Mouse (Mus musculus) yolk sac, embryonic 10.5 days (tissue): ENCODE measurements around the gene Lgals2.

Experiments
- DNase-seq: peaks from one replicate; pipeline ENCODE4 v3.0.0-alpha.2; 2017; ENCODE audit warnings: low spot score

Gene Lgals2

DNA sequence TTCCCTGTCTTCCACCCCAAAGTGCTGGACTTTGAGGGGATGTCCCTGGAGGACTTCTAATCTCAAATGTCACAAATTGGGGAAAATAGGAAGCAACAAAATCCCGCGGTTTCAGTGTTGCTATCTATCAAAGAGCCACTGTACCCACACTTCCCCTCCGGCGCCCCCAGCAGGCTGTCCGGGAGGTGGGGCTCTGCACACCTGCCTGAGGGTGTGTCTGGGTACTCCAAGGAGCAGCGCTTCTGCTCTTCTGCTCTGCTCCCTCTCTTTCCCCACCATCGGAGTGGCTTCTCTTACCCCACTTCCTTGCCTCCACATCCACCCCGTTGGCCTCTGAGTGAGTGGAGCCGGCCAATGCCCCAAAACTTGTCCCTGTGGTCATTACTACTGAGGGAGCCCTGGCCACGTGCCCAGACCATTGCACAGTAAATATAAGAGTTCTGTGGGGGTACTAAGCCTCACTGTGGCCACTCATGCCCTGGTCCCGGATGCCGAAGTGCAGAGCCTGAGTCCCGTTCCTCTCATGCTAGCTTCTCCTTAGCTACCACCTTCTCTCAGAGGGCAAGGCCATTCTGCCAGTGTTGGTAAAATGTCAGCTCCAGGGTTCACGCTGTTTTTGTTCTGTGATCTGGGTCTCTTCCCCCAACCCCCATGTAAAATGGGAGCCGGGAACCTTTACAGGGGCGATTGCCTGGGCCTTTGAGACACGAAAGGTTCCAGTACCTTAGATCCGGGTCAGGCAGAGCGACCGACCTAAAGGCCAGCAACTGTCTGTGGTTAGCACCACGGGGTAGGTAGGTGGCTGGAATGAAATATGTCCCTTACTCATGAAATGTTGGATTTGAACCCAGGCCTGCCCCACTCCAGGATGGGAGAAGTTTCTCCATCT, 11.5 kb downstream of the Lgals2 start:
- DNase-seq: no peak

- peak; percentile 77 for DNase-seq
Observed at GRCm38 (mm10) chr15:78842371-78843163, 12.8 kb downstream of the Lgals2 start, which contains the start of gene Cdc42ep1. Gene Cdc42ep1, plus strand, starts transcription at chr15:78842624.

- no peak for DNase-seq
Observed at GRCm38 (mm10) chr15:78841161-78841790, 14.1 kb downstream of the Lgals2 start.

GRCm38 (mm10) chr15:78840751-78841150, 14.6 kb downstream of the Lgals2 start:
- DNase-seq: no peak

DNA sequence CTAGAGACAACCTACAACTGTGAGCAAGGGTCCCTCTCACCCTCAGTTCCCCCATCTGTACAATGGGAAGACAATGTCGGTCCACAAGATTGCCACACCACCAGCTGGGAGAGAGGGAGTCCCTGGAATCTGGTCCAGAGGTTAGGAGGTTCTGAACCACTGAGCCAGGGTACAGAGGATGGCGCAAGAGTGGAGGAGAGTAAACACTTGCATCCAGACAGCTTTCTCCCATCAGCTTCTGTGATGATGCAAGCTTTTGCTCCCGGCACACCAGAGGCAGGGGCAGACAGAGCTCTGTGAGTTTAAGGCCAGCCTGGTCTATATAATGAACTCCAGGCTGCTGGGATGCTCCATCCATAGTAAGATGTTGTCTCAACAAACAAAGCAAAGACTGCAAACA, 15.1 kb downstream of the Lgals2 start:
- peak; percentile 87 for DNase-seq

- no peak for DNase-seq
Observed at GRCm38 (mm10) chr15:78839744-78840143, 15.6 kb downstream of the Lgals2 start.

- peak; percentile 70 for DNase-seq
Observed at GRCm38 (mm10) chr15:78836086-78836621, 19.2 kb downstream of the Lgals2 start.

DNA sequence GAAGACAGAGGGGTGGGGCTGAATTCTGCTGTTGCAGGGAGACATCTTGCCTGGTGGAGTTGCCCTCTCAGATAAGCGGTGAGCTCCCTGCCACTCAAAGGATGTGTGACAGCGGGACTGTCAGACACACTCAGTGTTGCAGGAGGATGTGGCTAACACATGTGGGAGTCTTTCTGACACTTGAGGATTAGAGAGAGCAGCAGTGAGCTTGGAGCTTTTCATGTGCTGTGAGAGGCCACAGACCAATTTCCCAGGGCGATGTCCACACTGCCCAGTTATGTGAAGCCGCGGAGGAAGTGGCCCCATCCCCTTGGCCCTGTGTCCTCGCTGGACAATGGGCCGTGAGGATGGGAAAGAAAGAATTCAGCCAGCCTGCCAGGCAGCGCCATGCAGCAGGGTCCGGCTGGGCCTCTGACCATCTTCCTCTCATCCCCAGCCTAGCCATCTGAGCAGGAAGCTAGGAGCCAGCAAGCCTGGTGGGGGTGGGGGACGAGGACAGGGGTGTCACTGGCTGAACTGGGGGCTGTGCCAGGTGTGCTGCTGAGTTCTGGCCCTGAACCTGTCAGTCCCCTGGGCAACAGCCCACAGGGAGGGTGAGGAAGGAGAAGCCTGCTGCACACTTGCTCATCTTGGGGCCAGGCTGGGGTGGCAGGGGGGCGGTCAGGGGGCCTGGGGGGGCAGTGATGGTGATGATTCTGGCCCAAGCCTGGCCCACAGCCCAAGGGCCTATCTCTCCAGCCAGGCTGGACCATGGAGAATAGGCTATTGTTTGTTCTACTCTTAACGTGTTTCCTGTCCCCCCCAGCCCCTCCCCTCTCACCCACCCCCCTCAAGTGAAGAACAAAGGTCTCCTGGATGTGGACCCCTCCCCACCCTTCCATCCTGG, 19.9 kb downstream of the Lgals2 start:
- no peak for DNase-seq

GRCm38 (mm10) chr15:78834233-78835005, 20.9 kb downstream of the Lgals2 start:
- DNase-seq: peak; percentile 75

GRCm38 (mm10) chr15:78833582-78833981, 21.7 kb downstream of the Lgals2 start:
- no peak for DNase-seq

GRCm38 (mm10) chr15:78832701-78833123, 22.6 kb downstream of the Lgals2 start:
- no peak for DNase-seq

GRCm38 (mm10) chr15:78831720-78832657, 23.3 kb downstream of the Lgals2 start:
- DNase-seq: peak; percentile 93

DNA sequence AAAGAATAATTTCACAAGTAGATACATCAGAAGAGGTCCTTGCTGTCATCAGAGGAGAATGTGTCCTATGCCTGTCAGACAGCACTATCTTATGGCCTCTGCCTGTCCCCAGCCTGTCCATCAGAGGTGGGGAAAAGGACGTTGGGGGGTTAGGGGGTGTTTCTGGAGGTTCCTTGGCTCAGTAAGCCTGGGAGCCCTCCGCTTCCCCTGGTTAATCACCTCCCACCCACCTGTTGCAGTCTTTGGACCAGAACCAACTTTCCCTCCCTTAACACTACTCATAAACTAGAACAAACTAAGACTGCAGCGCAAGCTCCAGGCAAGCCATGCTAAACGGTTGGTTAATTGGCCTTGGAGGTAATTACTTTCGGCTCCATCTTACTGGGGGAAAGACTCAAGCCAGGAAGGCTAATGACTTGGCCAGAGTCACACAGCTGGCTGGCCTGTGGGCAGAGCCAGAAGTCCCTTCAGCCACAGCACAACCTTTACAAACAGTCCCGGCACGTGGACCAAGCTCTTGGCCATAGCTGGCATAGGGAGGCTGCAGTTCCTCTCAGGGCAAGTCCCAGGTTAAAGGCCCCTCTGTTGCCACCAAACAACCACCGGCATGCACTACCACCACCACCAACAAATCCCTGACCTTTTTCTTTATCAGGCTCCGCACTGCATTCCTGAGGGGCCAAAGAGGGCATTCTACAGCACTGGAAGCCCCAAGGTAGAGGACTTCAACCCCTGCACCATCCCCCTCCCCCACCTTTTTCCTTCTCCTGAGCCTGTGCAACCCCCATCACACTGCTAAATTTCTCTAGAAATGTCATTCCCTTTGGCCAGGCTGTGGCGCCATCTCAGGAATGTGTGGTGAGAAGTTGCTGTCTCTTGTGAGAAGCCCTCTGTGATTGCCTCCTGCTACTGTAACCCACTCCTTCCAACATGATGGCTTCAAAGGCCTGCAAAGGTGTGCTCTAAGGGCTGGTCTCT, 24.3 kb downstream of the Lgals2 start:
- DNase-seq: peak; percentile 91

DNA sequence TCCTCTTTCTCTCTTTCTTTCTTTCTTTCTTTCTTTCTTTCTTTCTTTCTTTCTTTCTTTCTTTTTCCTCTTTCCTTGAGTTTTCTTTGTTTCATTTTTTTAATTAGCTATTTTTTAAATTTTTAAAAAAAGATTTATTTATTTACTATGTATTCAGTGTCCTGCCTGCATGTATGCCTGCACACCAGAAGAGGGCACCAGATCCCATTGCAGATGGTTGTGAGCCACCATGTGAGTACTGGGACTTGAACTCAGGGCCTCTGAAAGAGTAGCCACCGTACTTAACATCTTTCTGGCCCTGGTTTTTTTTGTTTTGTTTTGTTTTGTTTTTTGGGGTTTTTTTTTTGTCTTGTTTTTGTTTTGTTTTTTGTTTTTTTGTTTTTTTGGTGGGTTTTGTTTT, 25.7 kb downstream of the Lgals2 start:
- DNase-seq: no peak

DNA sequence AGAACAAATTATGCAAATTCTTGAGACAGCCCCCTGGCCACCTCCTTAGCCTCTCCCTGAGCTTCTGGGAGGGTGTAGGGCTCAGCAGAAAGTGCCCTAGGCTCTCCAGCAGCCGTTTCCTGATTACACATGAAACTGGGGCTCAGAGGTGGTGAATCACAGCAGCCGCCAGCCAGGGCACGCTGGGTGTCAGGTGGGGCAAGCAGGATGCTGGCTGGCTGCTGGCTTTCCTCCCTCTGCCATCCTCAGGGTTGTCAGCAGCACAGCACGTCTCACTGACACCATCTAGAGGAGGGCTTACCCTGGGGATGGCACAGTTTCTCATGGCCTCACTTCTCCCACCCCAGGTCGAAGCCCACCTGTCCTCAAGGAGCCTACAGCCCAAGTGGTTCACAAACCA, 27.0 kb downstream of the Lgals2 start:
- no peak for DNase-seq

DNA sequence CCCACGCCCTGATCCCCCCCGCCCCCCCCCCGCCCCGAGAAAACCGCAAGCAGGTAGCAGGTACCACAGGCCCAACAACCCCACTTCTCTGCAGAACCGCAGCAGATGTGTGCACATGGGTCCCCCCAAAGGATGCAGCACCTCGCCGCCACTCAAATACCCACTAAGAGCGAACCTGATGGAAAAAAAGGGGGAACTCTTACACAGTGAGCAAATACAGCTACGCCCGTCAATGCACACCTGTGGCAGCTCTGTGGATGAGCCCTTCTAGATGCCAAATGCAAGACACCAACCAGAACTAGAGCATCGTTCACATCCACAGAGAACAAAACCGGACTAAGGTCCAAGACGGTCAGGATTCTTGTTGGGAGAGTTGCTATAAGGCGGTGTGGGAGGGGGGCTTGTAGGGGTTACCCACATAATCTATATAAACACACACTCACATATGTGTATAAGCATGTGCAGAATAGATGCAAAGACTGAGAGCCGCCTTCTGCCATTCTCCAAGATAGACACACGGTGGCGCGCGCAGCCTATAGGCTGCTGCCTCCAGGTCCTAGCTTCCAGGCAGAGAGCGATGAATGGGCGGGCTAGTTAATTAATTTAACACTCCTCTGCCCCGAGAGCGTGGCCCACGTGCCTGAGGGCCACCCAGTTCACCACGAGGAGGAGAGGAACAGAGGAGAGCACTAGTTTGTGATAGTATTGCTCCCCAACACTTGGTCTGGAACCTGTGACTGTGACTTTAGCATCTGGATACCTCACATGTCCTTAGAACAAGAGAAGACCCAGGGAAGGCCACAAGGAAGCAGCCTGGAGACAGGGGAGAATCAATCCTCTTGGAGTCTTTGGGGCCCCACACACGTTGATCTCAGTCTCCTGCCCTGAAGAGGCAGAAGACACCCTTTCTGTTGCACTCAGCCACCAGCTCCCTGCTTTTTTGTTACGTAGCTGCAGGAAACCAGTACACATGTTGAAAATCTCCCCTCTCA, 28.8 kb downstream of the Lgals2 start:
- peak; percentile 74 for DNase-seq

DNA sequence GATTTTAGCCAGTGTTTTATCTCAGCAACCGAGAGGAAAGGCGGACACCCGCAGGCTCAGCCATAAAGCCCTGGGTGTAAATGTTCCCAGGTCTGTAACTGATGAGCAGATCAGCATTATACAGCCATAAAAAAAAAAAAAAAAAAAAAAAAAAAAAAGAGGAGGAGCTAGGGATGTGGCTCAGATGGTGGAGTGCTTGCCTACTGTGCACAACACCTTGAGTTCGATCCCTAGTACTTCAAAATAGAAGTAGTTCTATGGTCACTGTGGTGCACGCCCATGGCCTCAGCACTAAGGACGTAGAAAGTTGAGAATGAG, 39.3 kb downstream of the Lgals2 start:
- no peak for DNase-seq
